Mouse (Mus musculus) adrenal gland, postnatal 25 days (tissue): ENCODE data around the gene Emid1. TPM values are rescaled to one million over a fixed set of nuclear protein-coding genes. Genes with fewer than 3 reads are reported as not detected.

Source experiments
- DNase-seq: peaks from one replicate; pipeline ENCODE4 v3.0.0; 2021; ENCODE audit warnings: mixed read lengths
- total RNA-seq: library from RNA; stranded (reverse); gene quantifications from 2 replicates; pipeline ENCODE4 v1.2.3, GENCODE M21; 2021

Emid1 gene
- total RNA-seq, 1 experiment from 2014 or later, result 9.4 TPM

DNA sequence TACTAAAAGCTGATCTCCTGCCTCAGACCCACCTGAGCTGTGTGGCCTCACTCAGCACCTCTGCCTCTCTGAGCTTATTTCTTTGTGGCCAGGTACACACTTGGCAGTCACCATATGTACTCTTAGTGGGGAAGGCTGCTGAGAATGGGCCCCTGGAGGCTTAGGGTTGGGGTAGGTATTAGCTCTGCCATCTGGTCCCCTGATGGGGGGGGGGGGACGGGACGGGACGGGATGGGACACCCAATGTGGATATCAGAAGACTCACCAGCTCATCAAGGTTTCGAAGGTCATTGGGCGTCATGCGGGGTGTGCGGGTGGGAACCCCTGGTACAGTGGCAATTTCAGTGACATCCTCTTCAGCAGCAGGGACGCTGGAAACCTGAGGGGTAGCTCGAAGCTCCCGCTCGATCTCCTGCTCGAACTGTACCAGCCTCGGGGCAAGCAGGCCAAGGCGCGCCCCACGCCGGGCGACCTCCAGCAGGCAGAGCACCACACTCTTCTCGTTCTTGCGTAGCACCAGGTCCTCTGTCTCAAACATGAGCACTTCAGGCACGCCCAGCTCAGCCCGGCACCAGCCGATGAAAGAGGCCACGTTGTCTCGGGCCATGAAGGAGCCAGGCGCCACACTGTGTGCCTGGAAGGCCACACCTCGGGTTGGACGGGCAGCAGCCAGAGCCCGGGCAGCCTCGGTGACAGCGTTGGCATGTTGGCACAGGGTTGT is 88.3 kb downstream of the Emid1 start:
- DNase-seq, result peak; percentile 21

DNA sequence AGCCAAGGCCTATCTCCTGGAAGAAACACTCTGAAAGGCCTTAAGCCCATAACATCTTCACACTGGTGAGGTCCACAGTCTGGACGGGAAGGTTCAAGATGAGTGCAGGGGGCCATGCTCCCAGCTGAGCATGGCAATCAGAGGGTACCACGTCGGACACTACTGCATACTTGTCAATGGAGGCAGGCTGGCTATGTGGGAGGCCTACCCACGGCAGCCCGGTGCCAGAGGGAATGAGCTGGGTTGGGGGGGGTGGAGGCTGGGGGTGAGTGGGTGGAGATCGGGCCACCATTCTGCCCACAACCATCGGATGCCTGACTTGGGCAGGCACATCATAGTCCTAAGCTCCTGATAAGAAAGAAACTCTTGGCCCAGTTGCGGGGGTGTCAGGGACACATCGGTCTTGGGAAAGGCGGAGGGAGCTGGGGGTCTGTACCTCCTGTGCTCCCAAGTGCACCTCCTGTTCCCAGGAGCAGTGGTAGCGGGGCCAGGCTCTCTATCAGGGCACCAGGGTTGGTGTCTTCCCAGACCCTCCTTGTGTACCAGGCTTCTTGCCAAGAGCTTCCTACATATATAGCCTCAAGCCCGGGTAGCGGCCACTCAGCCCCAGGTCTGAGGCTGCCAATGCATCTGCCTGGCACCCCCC is 89.1 kb downstream of the Emid1 start:
- no peak for DNase-seq

DNA sequence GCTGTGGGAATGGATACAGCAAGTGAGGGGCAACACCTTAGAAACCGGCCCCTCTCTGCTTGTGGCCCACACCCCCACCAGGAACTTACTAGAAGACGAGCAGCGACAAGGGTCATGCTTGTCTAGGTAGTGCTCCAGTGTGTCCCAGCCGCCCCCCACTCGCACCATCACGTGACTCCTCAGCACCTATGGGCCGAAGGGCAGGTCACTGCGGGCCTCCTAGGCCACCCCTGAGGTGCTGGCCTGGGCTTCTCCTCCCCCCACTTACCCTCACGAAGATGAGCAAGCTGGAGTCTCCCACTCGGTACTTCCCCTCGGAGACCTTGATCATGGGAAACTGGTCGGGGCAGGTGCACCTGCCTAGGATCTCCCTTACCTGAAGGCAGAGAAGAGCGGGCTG is 89.7 kb downstream of the Emid1 start:
- DNase-seq, result no peak

DNA sequence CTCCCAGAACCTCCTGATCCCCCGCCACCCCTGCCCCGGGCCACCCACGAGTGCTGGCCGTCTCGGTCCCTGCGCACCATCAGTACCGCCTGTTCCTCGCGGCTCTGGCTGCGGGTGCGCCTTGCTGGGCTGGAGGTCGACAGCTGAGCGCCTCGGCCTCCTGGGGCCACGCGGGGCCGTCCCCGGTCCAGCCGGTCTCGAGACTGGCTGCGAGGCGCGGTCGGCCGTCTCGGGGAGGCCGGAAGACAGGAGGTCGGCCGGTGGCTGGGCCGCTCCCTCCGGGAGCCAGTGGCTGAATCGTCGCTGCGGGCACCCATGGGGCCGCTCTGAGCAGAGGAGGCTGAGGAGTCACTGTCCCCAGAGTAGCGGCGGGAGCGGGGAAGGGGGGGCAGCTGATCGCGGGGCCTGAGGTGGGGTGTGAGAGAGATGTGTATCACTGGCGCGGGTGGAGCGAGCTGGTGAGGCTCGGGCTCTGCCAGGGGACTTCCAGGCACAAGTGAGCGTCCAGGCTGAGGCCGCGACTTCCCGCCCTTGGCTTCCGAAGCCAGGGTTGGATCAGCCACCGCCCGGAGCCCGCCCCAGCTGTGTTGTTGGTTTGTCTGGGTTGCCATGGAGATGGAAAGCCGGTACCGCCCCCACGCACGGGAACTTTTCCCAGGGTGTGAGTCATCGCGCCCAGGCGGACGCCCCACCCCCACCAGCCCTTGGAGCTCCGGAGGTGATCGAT is 90.5 kb downstream of the Emid1 start:
- peak; percentile 97 for DNase-seq

DNA sequence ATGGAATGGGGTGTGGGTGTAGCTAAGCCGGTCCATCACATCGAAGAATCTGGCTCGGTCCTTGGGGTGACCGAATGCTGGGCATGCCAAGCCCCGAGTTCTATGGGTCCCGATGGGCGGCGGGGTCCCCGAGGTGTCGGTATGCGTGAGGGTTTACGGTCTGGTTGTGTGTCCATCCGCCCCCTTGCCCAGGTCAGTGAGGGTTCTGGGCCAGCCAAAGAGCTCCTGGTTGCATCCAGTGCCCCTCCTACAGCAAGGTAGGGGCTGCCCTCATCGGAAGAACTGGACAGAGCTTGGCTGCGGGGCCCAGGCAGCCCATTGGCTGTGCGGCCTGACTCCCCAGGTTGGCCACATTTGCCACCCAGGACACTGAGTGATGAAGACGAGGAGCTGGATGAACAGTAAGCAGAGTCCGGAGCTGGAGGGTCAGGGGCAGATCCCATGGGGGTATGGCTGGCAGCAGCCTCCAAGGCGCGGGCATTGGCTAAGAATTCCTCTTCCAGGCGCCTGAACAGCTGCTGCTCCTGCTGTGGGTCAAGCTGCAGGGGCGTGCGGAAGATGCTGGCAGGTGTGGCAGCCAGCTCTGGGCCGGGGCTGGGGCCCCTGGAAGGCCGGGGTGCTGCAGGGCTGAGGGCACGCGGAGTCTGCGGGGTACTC is 91.2 kb downstream of the Emid1 start:
- DNase-seq, result no peak

DNA sequence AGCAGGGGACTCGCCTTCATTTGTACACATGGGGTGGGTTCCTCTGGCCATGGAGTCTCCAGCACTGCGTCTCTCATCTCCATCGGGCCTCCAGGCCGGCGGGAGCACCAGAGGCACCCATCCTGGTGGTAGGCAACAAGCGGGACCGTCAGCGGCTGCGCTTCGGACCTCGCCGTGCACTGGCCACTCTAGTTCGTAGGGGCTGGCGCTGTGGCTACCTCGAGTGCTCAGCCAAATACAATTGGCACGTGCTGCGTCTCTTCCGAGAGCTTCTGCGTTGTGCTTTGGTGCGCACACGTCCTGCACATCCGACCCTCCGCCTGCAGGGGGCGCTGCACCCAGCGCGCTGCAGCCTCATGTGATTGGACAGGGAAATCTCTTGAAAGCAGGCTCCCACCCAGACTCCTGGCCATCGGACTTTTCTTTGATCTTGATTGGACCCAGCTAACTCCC is 92.3 kb downstream of the Emid1 start:
- DNase-seq, result peak; percentile 35

DNA sequence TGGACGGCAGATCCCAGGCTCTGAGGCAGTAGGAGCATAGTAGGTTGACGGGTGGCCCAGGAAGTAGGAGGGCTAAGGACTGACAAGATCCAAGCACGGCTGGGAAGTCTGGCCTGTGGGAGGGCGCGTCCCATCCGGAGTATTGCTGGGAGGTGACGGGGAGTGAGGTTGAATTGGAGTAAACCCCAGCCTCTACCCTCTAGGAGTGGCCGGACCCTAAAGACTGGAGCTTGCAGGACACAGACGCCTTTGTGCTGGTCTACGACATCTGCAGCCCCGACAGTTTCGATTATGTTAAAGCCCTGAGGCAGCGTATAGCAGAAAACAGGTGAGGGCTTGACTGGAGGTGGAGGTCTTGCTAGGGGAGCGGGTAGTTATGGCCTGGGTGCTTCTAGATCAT is 92.8 kb downstream of the Emid1 start:
- no peak for DNase-seq

DNA sequence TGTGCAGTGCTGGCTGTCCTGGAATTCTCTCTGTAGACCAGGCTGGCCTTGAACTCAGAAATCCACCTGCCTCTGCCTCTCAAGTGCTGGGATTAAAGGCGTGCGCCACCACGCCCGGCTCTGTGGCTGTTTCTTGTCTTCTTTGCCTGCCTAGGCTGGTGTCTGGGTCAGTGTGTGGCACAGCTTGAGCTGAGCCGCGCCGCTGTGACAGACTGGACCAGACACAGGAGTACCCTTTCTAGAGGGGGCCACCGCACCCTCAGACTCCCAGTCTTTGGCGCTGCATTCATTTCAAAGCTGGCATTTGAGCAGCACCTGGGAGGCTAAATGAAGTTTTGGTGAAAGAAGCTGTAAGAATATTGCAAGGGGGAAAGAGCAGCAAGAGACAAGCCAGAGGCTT is 93.3 kb downstream of the Emid1 start:
- DNase-seq, result no peak

DNA sequence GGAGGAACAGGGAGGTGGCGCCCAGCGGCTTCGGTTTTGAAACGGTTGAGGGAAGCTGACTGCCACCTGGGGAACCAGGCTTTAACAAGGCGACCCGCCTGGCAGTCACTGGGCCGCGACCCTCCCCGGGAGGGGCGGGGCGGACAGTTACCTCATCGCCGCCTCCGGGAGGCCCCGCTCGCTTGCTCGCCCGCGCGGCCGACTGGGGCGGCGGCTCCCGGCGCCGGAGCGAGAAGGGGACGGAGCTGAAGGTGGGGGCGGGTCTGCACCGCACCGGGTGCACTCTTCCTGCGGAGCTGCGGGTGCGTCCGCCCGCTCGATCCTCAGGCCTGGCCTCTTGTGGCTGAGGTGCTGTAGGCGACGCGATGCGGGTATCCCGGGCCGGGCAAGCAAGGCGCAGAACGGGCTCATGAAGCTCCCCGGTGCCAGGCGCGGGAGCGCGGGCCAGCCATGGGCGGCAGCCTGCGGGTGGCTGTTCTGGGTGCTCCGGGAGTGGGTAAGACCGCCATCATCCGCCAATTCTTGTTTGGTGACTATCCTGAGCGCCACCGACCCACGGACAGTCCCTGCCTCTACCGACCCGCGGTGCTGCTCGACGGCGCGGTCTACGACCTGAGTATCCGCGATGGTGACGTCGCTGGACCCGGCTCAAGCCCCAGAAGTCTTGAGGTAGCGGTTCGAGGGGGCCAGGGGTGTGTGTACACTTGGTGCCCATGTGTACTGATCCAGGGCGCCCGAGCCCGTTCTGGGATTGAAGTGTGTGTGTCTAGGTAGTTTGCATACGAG is 94.0 kb downstream of the Emid1 start, which contains the start of gene Rasl10a:
Rasl10a (plus strand) TSS at position 273 of the 786 bp plus-strand sequence.
- peak; percentile 39 for DNase-seq

DNA sequence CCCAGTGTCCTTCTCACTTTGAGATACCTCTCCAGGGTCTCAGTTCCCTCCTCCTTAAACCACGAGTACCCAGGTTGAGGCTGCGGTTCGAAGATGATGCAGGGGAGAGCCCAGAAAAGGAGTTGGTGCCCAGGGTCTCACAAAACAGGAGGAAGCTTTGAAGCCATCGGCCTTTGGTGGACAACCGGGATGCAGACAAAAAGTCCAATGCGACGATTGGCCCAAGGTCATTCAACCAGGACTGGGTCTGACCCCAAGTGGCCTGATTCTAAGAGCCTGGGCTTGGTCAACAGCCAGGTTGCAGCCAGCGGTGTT is 94.6 kb downstream of the Emid1 start:
- no peak for DNase-seq

DNA sequence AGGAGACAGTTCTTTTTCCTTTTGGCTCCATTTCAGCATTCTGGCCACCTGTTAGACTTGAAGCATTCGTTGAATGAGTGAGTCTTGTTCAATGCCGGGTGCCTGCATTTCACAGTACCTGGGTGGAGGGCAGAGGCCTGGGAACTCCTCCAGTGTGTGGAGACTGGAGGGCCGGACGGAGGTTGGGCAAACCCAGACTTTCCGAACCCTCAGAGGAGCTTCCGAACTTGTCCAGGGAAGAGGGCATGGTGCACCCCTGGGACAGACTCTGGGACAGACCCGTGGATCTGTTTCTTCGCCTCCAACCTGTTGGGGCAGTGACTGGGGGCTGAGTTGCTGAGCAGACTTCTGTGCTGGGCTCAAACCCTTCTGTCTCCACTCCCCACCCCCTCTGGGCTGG is 95.0 kb downstream of the Emid1 start:
- DNase-seq, result no peak

Other genes with a start within 250 kb of the Emid1 start
- gene Nefh, start 204.2 kb downstream of the Emid1 start, total RNA-seq, result 0.88 and 1.1 TPM in 2 replicates
- 59.8 and 68.0 TPM in 2 replicates for gene Ap1b1, start 165.4 kb downstream of the Emid1 start, total RNA-seq
- 0.39 TPM in 1 of 2 replicates, not detected in the other for gene Rasl10a, start 94.1 kb downstream of the Emid1 start, total RNA-seq
- gene Gas2l1, start 86.9 kb downstream of the Emid1 start, total RNA-seq, result 42.4 and 46.1 TPM in 2 replicates
- 18.8 and 27.9 TPM in 2 replicates for gene Rhbdd3, start 53.3 kb downstream of the Emid1 start, total RNA-seq
- gene Ewsr1, start 53.0 kb downstream of the Emid1 start, total RNA-seq, result 361 and 374 TPM in 2 replicates
- 17.6 and 23.1 TPM in 2 replicates for gene Kremen1, start 109.3 kb upstream of the Emid1 start, total RNA-seq